Mouse (Mus musculus) MEL (cell line): ENCODE data around the gene Glmn. TPM values are rescaled to one million over a fixed set of nuclear protein-coding genes. Genes with fewer than 3 reads are reported as not detected.

Experiments
- DNase-seq: peaks from one replicate; pipeline ENCODE4 v3.0.0; 2011; ENCODE audit warnings: low read depth, low spot score
- H3K27ac ChIP-seq: 2 replicates; pipeline ENCODE4 v1.5.1; 2012; ENCODE audit warnings: low read depth, mild to moderate bottlenecking, control low read depth, low read length, moderate library complexity; ENCODE audit not compliant: control insufficient read depth
- H3K27me3 ChIP-seq, 2 experiments: fragments of 150-350 bp in 1 of 2; sonication (generic) in 1 of 2; 2 replicates each; pipeline ENCODE4 v1.6.1; 2012; ENCODE audit warnings: low read length in 2 of 2, mild to moderate bottlenecking in 2 of 2, improper control_type of control experiment in 1 of 2, moderate library complexity in 1 of 2; ENCODE audit not compliant: insufficient read depth in 2 of 2, control insufficient read depth in 1 of 2
- H3K36me3 ChIP-seq, 2 experiments: 2 replicates each; pipeline ENCODE4 v1.6.1; 2012 to 2014; ENCODE audit warnings: low read length in 2 of 2, improper control_type of control experiment in 1 of 2, inconsistent platforms in 1 of 2, mild to moderate bottlenecking in 1 of 2; ENCODE audit not compliant: insufficient read depth in 2 of 2, control insufficient read depth in 1 of 2
- H3K4me1 ChIP-seq, 2 experiments: fragments of 150-350 bp in 1 of 2; sonication (generic) in 1 of 2; 2 replicates each; pipeline ENCODE4 v1.6.1; 2012; ENCODE audit warnings: low read length in 2 of 2, improper control_type of control experiment in 1 of 2, mild to moderate bottlenecking in 1 of 2; ENCODE audit not compliant: insufficient read depth in 2 of 2, control insufficient read depth in 1 of 2
- H3K4me3 ChIP-seq, 2 experiments: fragments of 150-350 bp in 1 of 2; sonication (generic) in 1 of 2; 2 replicates each; pipeline ENCODE4 v1.5.1; 2012; ENCODE audit warnings: low read depth in 2 of 2, low read length in 2 of 2, mild to moderate bottlenecking in 2 of 2, moderate library complexity in 2 of 2, control low read depth in 1 of 2, improper control_type of control experiment in 1 of 2; ENCODE audit not compliant: control insufficient read depth in 1 of 2, insufficient read depth in 1 of 2
- H3K79me2 ChIP-seq: 2 replicates; pipeline ENCODE4 v1.6.1; 2012; ENCODE audit warnings: mild to moderate bottlenecking, low read length, moderate library complexity; ENCODE audit not compliant: control insufficient read depth, poor library complexity, insufficient read depth
- H3K9ac ChIP-seq: 2 replicates; pipeline ENCODE4 v1.6.1; 2012; ENCODE audit warnings: low read depth, mild to moderate bottlenecking, control low read depth, low read length, moderate library complexity; ENCODE audit not compliant: control insufficient read depth, poor library complexity, severe bottlenecking
- H3K9me3 ChIP-seq: fragments of 150-350 bp; sonication (generic); replicated peaks from 2 replicates; pipeline ENCODE4 v1.6.1; 2012; ENCODE audit warnings: mild to moderate bottlenecking, low read length, improper control_type of control experiment, moderate library complexity; ENCODE audit not compliant: insufficient read depth
- BHLHE40 ChIP-seq: IDR thresholded peaks from 2 replicates; pipeline ENCODE4 v1.6.1; 2012; ENCODE audit warnings: low read depth, mild to moderate bottlenecking, inconsistent platforms, low read length, improper control_type of control experiment, borderline replicate concordance
- CHD1 ChIP-seq: IDR thresholded peaks from 2 replicates; pipeline ENCODE4 v1.6.1; 2012; ENCODE audit warnings: low read depth, mild to moderate bottlenecking, inconsistent platforms, low read length, improper control_type of control experiment
- CTCF ChIP-seq, 3 experiments: IDR thresholded peaks in 2 of 3; conservative IDR thresholded peaks in 1 of 3; 2 replicates each; pipeline ENCODE4 v1.5.1; 2011 to 2012; ENCODE audit warnings: low read length in 3 of 3, low read depth in 2 of 3, mild to moderate bottlenecking in 2 of 3, improper control_type of control experiment in 1 of 3, inconsistent platforms in 1 of 3, mixed read lengths in 1 of 3, moderate library complexity in 1 of 3; ENCODE audit not compliant: control insufficient read depth in 1 of 3, insufficient read depth in 1 of 3, poor library complexity in 1 of 3, severe bottlenecking in 1 of 3
- E2F4 ChIP-seq: IDR thresholded peaks from 2 replicates; pipeline ENCODE4 v1.6.1; 2011; ENCODE audit warnings: low read depth, low read length, improper control_type of control experiment, borderline replicate concordance
- ELF1 ChIP-seq: IDR thresholded peaks from 2 replicates; pipeline ENCODE4 v1.6.1; 2014; ENCODE audit warnings: low read depth, mild to moderate bottlenecking, inconsistent platforms, low read length, improper control_type of control experiment, moderate library complexity
- ETS1 ChIP-seq: IDR thresholded peaks from 2 replicates; pipeline ENCODE4 v1.6.1; 2012; ENCODE audit warnings: low read depth, mild to moderate bottlenecking, inconsistent platforms, low read length, improper control_type of control experiment, moderate library complexity
- GATA1 ChIP-seq: IDR thresholded peaks from 2 replicates; pipeline ENCODE4 v1.6.1; 2011; ENCODE audit warnings: low read depth, low read length, improper control_type of control experiment
- HCFC1 ChIP-seq: IDR thresholded peaks from 2 replicates; pipeline ENCODE4 v1.6.1; 2012; ENCODE audit warnings: low read depth, mild to moderate bottlenecking, inconsistent platforms, low read length, improper control_type of control experiment, moderate library complexity
- JUND ChIP-seq: IDR thresholded peaks from 2 replicates; pipeline ENCODE4 v1.6.1; 2011; ENCODE audit warnings: low read depth, mild to moderate bottlenecking, improper control_type of control experiment, low read length
- KAT2A ChIP-seq: conservative IDR thresholded peaks from 2 replicates; pipeline ENCODE4 v1.6.1; 2012; ENCODE audit warnings: low read depth, low read length, improper control_type of control experiment, inconsistent platforms
- MAFK ChIP-seq: IDR thresholded peaks from 2 replicates; pipeline ENCODE4 v1.6.1; 2011; ENCODE audit warnings: low read depth, mild to moderate bottlenecking, low read length, improper control_type of control experiment, borderline replicate concordance
- MAX ChIP-seq: IDR thresholded peaks from 2 replicates; pipeline ENCODE4 v1.6.1; 2011; ENCODE audit warnings: low read length, improper control_type of control experiment
- MAZ ChIP-seq: IDR thresholded peaks from 2 replicates; pipeline ENCODE4 v1.6.1; 2012; ENCODE audit warnings: low read depth, mild to moderate bottlenecking, inconsistent platforms, low read length, improper control_type of control experiment
- MEF2A ChIP-seq: IDR thresholded peaks from 2 replicates; pipeline ENCODE4 v1.6.1; 2014; ENCODE audit warnings: low read depth, mild to moderate bottlenecking, inconsistent platforms, low read length, improper control_type of control experiment; ENCODE audit not compliant: poor library complexity, insufficient replicate concordance, severe bottlenecking; ENCODE audit errors: extremely low read depth
- MXI1 ChIP-seq: IDR thresholded peaks from 2 replicates; pipeline ENCODE4 v1.6.1; 2011; ENCODE audit warnings: mild to moderate bottlenecking, low read depth, low read length, improper control_type of control experiment
- MYC ChIP-seq: IDR thresholded peaks from 2 replicates; pipeline ENCODE4 v1.6.1; 2011; ENCODE audit warnings: low read depth, mild to moderate bottlenecking, low read length, improper control_type of control experiment, moderate library complexity
- NELFE ChIP-seq: IDR thresholded peaks from 2 replicates; pipeline ENCODE4 v1.6.1; 2011; ENCODE audit warnings: low read depth, low read length, improper control_type of control experiment
- NRF1 ChIP-seq: IDR thresholded peaks from 2 replicates; pipeline ENCODE4 v1.6.1; 2014; ENCODE audit warnings: low read depth, mild to moderate bottlenecking, inconsistent platforms, low read length, improper control_type of control experiment, moderate library complexity; ENCODE audit not compliant: poor library complexity, insufficient read depth, severe bottlenecking
- POLR2A ChIP-seq, 2 experiments: IDR thresholded peaks; 2 replicates each; pipeline ENCODE4 v1.6.1; 2011 to 2012; ENCODE audit warnings: low read length in 2 of 2, mild to moderate bottlenecking in 2 of 2, control low read depth in 1 of 2, improper control_type of control experiment in 1 of 2, low read depth in 1 of 2, moderate library complexity in 1 of 2; ENCODE audit not compliant: control insufficient read depth in 1 of 2, insufficient read depth in 1 of 2, poor library complexity in 1 of 2
- POLR2AphosphoS2 ChIP-seq: IDR thresholded peaks from 2 replicates; pipeline ENCODE4 v1.6.1; 2011; ENCODE audit warnings: low read length, improper control_type of control experiment
- POLR2AphosphoS5 ChIP-seq: IDR thresholded peaks from 2 replicates; pipeline ENCODE4 v1.6.1; 2012; ENCODE audit warnings: low read depth, borderline replicate concordance, mild to moderate bottlenecking, inconsistent platforms, low read length, moderate library complexity, mixed read lengths
- RAD21 ChIP-seq: IDR thresholded peaks from 2 replicates; pipeline ENCODE4 v1.6.1; 2011; ENCODE audit warnings: mild to moderate bottlenecking, low read depth, low read length, improper control_type of control experiment
- SIN3A ChIP-seq: IDR thresholded peaks from 2 replicates; pipeline ENCODE4 v1.6.1; 2012; ENCODE audit warnings: low read length, improper control_type of control experiment, inconsistent platforms
- SMC3 ChIP-seq: IDR thresholded peaks from 2 replicates; pipeline ENCODE4 v1.6.1; 2011; ENCODE audit warnings: low read depth, low read length, improper control_type of control experiment
- TAL1 ChIP-seq: IDR thresholded peaks from 2 replicates; pipeline ENCODE4 v1.6.1; 2012; ENCODE audit warnings: mild to moderate bottlenecking, inconsistent platforms, low read length, moderate library complexity, mixed read lengths
- TBP ChIP-seq: IDR thresholded peaks from 2 replicates; pipeline ENCODE4 v1.8.0; 2011; ENCODE audit warnings: low read depth, low read length, improper control_type of control experiment
- UBTF ChIP-seq: IDR thresholded peaks from 2 replicates; pipeline ENCODE4 v1.6.1; 2012; ENCODE audit warnings: low read depth, mild to moderate bottlenecking, inconsistent platforms, low read length, improper control_type of control experiment, moderate library complexity, borderline replicate concordance; ENCODE audit not compliant: insufficient read depth
- USF1 ChIP-seq: IDR thresholded peaks from 2 replicates; pipeline ENCODE4 v1.6.1; 2014; ENCODE audit warnings: low read depth, mild to moderate bottlenecking, inconsistent platforms, low read length, improper control_type of control experiment, moderate library complexity
- USF2 ChIP-seq, 2 experiments: IDR thresholded peaks; 2 replicates each; pipeline ENCODE4 v1.6.1; 2011 to 2012; ENCODE audit warnings: improper control_type of control experiment in 2 of 2, low read length in 2 of 2, borderline replicate concordance in 1 of 2, inconsistent platforms in 1 of 2, low read depth in 1 of 2, mild to moderate bottlenecking in 1 of 2; ENCODE audit not compliant: insufficient read depth in 1 of 2
- ZC3H11A ChIP-seq: IDR thresholded peaks from 2 replicates; pipeline ENCODE4 v1.6.1; 2012; ENCODE audit warnings: low read depth, mild to moderate bottlenecking, inconsistent platforms, low read length, improper control_type of control experiment
- polyA plus RNA-seq, 2 experiments: library from polyadenylated mRNA; stranded (reverse) in 1 of 2; unstranded in 1 of 2; fragments of >175 nt in 1 of 2; fragments of >200 nt in 1 of 2; gene quantifications; 2 replicates each; pipeline versions ENCODE4 v1.2.1 to v1.2.4; 2012; ENCODE audit warnings: low replicate concordance in 2 of 2, low read depth in 1 of 2; ENCODE audit not compliant: insufficient read length in 2 of 2, insufficient read depth in 1 of 2, missing spikeins in 1 of 2
- total RNA-seq: library from RNA; depleted of rRNA; stranded (reverse); fragments of 300-350 nt; gene quantifications from 2 replicates; pipeline ENCODE4 v1.2.3, GENCODE M21; 2012

Gene Glmn
- total and polyA plus RNA-seq, 3 experiments, result 7.3 to 7.9 TPM; not detected in 1

DNA sequence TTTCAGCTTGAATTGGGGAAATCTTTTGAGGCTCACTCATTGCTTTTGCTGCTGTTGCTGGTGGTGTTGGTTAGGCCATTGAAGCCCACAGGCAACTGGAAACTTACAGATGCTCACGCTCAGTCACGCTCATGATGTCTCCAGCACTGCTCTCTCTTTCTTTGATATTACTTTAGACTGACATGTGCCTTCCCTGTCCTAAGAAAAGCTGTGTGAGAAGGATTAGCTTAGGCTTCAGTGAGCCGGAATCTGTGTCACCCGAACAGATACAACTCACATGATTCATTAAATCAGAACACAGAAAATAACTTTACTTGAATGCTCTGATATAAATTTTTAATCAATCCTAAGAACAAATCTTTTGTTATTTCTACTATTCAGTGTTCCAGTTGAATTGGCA lies 36.0 kb upstream of the Glmn start:
- H3K27me3 ChIP-seq, result no peaks in the 10 kb centered on the region
- H3K9ac ChIP-seq, result no peak overlapping the region
- H3K27ac ChIP-seq, result no peak overlapping the region
- peaks cover 0 to 1% of the 10 kb centered on the region in 2 experiments; a peak in 2 of 4 replicates for H3K36me3 ChIP-seq
- H3K79me2 ChIP-seq, result no peaks in the 10 kb centered on the region
- H3K4me1 ChIP-seq, result no peaks in the 10 kb centered on the region
- H3K4me3 ChIP-seq, result no peak overlapping the region
- TF ChIP-seq POLR2A (IDR thresholded peaks at IDR 0.05; ENCODE audit: control insufficient read depth in 1 of 2, insufficient read depth in 1 of 2, low read depth in 1 of 2, low read length in 2 of 2, poor library complexity in 1 of 2), result no peak
- no peak for TF ChIP-seq UBTF
- no peak for TF ChIP-seq E2F4
- no peak for TF ChIP-seq SMC3
- no peak for TF ChIP-seq NRF1
- no peaks in the 10 kb centered on the region for H3K9me3 ChIP-seq
- no peak for DNase-seq

GRCm38 (mm10) chr5:107621327-107621726 lies 23.6 kb upstream of the Glmn start:
- Histone ChIP-seq H3K27me3 (no peaks in the 10 kb centered on the region), H3K4me3 (no peak overlapping the region), H3K36me3 (peaks cover 0 to 13% of the 10 kb centered on the region in 2 experiments; a peak in 3 of 4 replicates), H3K4me1 (peaks cover 11 to 15% of the 10 kb centered on the region in 2 experiments), H3K9me3 (no peaks in the 10 kb centered on the region), H3K9ac (no peak overlapping the region), H3K79me2 (no peaks in the 10 kb centered on the region), H3K27ac (peak overlapping the region; percentile 52)
- peak; percentile 75 for DNase-seq
- TF ChIP-seq CTCF (IDR thresholded peaks at IDR 0.05 in 2 of 3, conservative IDR thresholded peaks at IDR 0.05 in 1 of 3; ENCODE audit: control insufficient read depth in 1 of 3, insufficient read depth in 1 of 3, low read depth in 2 of 3, low read length in 3 of 3, poor library complexity in 1 of 3, severe bottlenecking in 1 of 3), result no peak
- no peak for TF ChIP-seq E2F4
- no peak for TF ChIP-seq JUND
- 0 out of 2 replicates have a peak, but pooled peaks have one; percentile 55 for TF ChIP-seq MYC
- no peak for TF ChIP-seq KAT2A
- 0 out of 2 replicates have a peak, but pooled peaks have one; percentile 16 for TF ChIP-seq SIN3A
- peak; percentile 39 for TF ChIP-seq TAL1
- peak; percentile 92 for TF ChIP-seq ETS1
- no peak for TF ChIP-seq HCFC1
- no peak for TF ChIP-seq UBTF
- no peak for TF ChIP-seq NELFE
- TF ChIP-seq MEF2A, result no peak
- no peak for TF ChIP-seq TBP
- TF ChIP-seq POLR2AphosphoS5, result no peak
- TF ChIP-seq USF1, result no peak
- TF ChIP-seq MAZ, result no peak
- TF ChIP-seq CHD1, result no peak
- TF ChIP-seq POLR2AphosphoS2, result no peak
- no peak for TF ChIP-seq USF2 (IDR thresholded peaks at IDR 0.05; ENCODE audit: borderline replicate concordance in 1 of 2, insufficient read depth in 1 of 2, low read depth in 1 of 2, low read length in 2 of 2)
- TF ChIP-seq MAX, result no peak
- TF ChIP-seq ELF1, result 0 out of 2 replicates have a peak, but pooled peaks have one; percentile 18
- no peak for TF ChIP-seq POLR2A (IDR thresholded peaks at IDR 0.05; ENCODE audit: control insufficient read depth in 1 of 2, insufficient read depth in 1 of 2, low read depth in 1 of 2, low read length in 2 of 2, poor library complexity in 1 of 2)
- no peak for TF ChIP-seq ZC3H11A
- TF ChIP-seq MXI1, result no peak
- peak; percentile 90 for TF ChIP-seq GATA1
- no peak for TF ChIP-seq MAFK
- TF ChIP-seq SMC3, result no peak
- no peak for TF ChIP-seq NRF1
- peak; percentile 59; the same call in 1 of the 2 replicates for TF ChIP-seq BHLHE40
- no peak for TF ChIP-seq RAD21
